In genomic region chr3:125849163-125849872, GRCm38 (mm10) we compare ENCODE assay signal across 8 mouse cellular contexts.
A peak's percentile ranks its signal among the peaks of the same experiment; 100 is the strongest.
DNase-seq lines count a peak whose midpoint lies in the region; ATAC-seq lines count a peak whose summit lies in the region.

No protein-coding gene starts in this region.

- no peak overlapping the region for H3K27ac ChIP-seq in heart, embryonic 10.5 days
- no peak overlapping the region for H3K27ac ChIP-seq in forebrain, embryonic 14.5 days (ENCODE audit: low read depth, low read length)

- 29% methylated on average over 6 of the region's 6 CpGs for WGBS in heart, embryonic 10.5 days
- 29% methylated on average over 6 of the region's 6 CpGs for WGBS in forebrain, embryonic 14.5 days

- H3K9me3 ChIP-seq in heart, embryonic 10.5 days, result no peaks in the 10 kb centered on the region
- no peaks in the 10 kb centered on the region for H3K9me3 ChIP-seq in forebrain, embryonic 14.5 days (replicated peaks; ENCODE audit: control insufficient read depth, low read length)

- ATAC-seq in forebrain, embryonic 14.5 days, result peak; percentile 84

- DNase-seq in heart, adult 8-10 months (ENCODE audit: low spot score), result peak; percentile 3
- no peak for DNase-seq in heart, embryonic 10.5 days (ENCODE audit: low spot score)
- DNase-seq in 416B (ENCODE audit: low read depth), result peak; percentile 71
- DNase-seq in adrenal gland, postnatal 36 days, result peak; percentile 0 to 37
- DNase-seq in forebrain, embryonic 14.5 days (ENCODE audit: low spot score), result peak; percentile 87
- DNase-seq in layer of hippocampus, postnatal 10 days (ENCODE audit: low spot score in 2 of 2), result peak; percentile 30 to 44
- peak; percentile 15 for DNase-seq in retina, adult 2 months (ENCODE audit: low read depth, low spot score)
- no peak for DNase-seq in ovary, adult 18-20 months (ENCODE audit: low spot score)

- H3K9ac ChIP-seq in forebrain, embryonic 14.5 days (ENCODE audit: low read length), result no peak overlapping the region

- no peaks in the 10 kb centered on the region for H3K27me3 ChIP-seq in heart, embryonic 10.5 days (ENCODE audit: insufficient read depth, poor library complexity, severe bottlenecking)
- H3K27me3 ChIP-seq in forebrain, embryonic 14.5 days (replicated peaks; ENCODE audit: control insufficient read depth, insufficient read depth, low read length), result no peaks in the 10 kb centered on the region

- H3K4me2 ChIP-seq in forebrain, embryonic 14.5 days (ENCODE audit: low read length), result no peak overlapping the region

- H3K4me3 ChIP-seq in heart, embryonic 10.5 days, result no peak overlapping the region
- no peak overlapping the region for H3K4me3 ChIP-seq in forebrain, embryonic 14.5 days (ENCODE audit: low read depth, low read length)

- no peaks in the 10 kb centered on the region for H3K4me1 ChIP-seq in heart, embryonic 10.5 days
- H3K4me1 ChIP-seq in forebrain, embryonic 14.5 days (ENCODE audit: control insufficient read depth, insufficient read depth, low read length), result no peaks in the 10 kb centered on the region

- H3K36me3 ChIP-seq in heart, embryonic 10.5 days, result no peaks in the 10 kb centered on the region
- no peaks in the 10 kb centered on the region for H3K36me3 ChIP-seq in forebrain, embryonic 14.5 days (ENCODE audit: control insufficient read depth, insufficient read depth, low read length)

Comparison
In these comparisons a context has a peak if more than half of its experiments do, and no peak if none do; other contexts are left out.
1. DNase-seq: peak in heart, adult 8-10 months (single experiment), 416B (single experiment), adrenal gland, postnatal 36 days (2 of 2), forebrain, embryonic 14.5 days (single experiment), layer of hippocampus, postnatal 10 days (2 of 2) and retina, adult 2 months (single experiment); none in heart, embryonic 10.5 days (single experiment) and ovary, adult 18-20 months (single experiment).